Mouse (Mus musculus): Measurements from ENCODE around the gene Pde7b.

Gene Pde7b

GRCm38 (mm10) chr10:20633085-20633415 lies 91.8 kb downstream of the Pde7b start:
- DNase-seq = no peak

GRCm38 (mm10) chr10:20632256-20633084 lies 92.4 kb downstream of the Pde7b start:
- no peak for DNase-seq

- DNase-seq = peak; percentile 73
These were observed 94.8 kb downstream of the Pde7b start for GRCm38 (mm10) chr10:20630122-20630521.

- DNase-seq = no peak
These were observed 99.0 kb downstream of the Pde7b start for GRCm38 (mm10) chr10:20625702-20626375.

- DNase-seq = no peak
These were observed 103.0 kb downstream of the Pde7b start for GRCm38 (mm10) chr10:20621661-20622454.

DNA sequence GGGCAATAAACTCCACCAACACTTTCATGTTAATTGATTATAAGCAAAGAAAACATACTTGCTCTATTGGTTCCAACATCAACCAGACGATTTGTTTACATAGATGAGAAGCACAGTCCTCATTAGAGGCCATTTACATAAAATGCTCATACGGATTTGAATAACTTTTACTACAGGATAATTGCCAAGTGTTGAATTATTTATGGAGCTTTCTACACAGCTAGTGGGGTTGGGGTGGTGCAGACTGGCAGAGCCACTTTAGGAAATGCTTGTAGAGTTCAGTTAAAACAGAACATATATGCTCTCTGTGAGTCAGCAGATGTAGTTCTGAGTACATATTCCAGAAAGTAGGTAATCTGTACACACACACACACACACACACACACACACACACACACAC lies 118.9 kb downstream of the Pde7b start:
- DNase-seq = no peak

DNA sequence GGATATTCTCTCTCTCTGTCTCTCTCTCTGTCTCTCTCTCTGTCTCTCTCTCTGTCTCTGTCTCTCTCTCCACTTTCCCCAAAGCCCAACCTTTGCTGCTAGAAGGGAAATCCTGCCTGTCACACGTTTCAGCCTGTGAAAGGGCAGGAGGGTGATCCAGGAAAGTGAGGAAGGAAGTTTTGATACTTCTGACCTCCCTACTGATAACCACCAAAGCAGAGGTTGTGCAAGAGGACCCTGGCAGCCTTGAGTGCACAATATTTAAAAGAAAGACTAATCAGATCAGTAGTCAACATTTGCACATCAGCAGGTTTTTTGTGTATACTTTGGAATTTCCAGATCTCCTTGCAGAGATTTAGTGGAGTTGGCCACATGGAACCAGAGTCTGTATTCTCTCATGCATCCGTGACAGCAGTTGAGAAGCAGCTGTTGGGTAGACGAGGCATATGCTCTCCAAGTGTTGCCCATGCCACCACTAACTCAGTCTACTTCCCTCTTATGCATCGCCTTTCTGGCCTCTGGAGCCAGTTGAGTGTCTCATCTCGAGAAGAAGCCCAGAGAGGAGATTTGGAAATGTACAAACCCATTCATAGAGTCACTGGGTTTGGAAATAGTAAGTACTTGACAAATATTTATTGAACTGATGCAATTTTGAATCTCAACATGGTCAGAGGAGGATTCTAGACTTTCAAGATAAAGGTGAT lies 129.6 kb downstream of the Pde7b start:
- DNase-seq = peak; percentile 13

DNA sequence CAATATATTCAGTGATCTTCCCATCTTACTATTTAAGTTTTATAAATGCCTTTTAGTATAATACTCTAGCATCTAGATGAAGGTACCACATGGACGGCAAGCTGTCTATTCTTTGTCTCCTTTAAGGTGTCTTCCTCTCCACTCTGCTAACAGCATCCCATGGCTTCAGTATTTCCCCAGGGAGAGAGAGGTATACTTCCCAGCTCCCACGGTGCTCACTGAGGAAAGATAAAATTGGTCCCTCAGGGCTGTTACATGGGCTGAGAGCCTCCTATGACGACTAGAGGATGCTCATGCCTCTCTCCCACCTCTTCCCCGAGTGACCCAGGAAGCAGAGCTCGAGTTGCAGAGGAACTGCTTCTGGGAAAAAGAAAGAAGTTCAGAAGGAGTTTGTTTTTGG lies 130.9 kb downstream of the Pde7b start:
- DNase-seq = no peak

DNA sequence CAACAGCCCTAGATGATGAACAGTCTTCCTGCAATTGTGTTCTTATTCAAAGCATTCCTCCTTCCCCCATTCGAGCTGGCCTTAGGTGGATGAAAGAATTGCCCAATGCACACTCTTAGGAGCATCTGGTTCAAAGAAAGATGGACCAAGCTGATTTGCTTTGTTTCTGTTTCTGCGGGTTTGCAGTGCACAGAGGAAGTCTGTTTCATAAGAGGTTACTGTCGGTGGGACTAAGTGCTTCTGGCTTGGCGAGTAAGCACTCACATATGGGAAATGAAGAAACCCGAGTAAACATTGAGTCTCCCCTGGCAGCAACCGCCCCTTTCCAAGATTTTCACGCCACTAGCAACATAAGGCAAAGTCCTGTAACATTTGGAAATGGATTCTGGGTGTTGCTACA lies 134.8 kb downstream of the Pde7b start:
- DNase-seq = peak; percentile 9

- DNase-seq = no peak
These were observed 138.9 kb downstream of the Pde7b start for GRCm38 (mm10) chr10:20585959-20586358.

GRCm38 (mm10) chr10:20575002-20575401 lies 149.9 kb downstream of the Pde7b start:
- DNase-seq = no peak

DNA sequence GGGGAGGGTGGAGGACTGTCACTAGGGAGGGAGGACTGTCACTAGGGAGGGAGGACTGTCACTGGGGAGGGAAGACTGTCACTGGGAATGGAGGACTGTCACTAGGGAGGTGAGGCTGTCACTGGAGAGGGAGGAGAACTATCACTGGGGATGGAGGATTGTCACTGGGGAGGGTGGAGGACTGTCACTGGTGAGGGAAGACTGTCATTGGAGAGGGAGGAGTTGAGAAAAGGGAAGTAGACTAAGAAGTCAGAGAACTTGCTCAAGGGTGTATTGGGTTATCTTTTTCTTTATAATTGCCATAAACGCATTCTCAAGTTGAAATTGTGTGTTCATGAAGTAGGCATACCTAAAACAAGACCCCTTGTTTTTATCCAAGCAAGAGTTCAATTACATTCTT lies 150.5 kb downstream of the Pde7b start:
- no peak for DNase-seq

DNA sequence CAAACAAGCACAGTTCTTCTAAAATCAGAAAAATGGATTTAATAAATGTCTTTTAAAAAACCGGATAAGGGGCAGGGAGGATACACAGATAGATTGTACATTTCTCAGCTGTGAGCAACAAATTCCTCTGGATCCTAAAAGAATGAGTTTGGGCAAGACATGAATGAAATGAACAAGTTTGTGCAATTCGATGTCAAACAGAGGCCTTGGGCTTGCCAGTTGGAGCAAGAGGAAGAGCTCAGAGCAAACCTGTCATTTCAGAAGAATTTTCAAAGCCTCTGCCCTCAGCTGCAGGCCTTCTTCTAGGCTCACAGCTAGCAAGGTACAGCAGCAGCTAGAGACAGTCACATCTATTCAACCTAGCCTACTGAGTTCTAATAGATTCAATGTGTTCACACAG lies 153.4 kb downstream of the Pde7b start:
- no peak for DNase-seq

DNA sequence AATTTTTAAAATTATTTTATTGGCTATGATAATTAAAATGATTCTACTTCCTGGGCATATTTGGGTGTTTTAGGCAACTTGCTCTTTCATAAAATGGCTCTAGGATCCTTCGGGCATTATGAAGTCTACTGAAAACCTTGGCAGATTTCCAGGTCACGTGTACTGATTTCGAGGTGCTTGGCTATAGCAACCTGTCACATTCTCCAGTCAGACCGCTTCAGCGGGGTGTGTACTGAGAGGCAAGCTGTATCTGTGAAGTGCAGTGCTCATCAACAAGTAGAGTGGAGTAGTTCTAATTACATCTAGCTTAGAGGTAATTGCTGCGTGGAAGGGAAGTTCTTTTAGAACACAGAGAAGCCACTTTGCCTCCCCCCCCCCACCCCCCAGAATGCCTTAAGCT lies 156.2 kb downstream of the Pde7b start:
- no peak for DNase-seq

DNA sequence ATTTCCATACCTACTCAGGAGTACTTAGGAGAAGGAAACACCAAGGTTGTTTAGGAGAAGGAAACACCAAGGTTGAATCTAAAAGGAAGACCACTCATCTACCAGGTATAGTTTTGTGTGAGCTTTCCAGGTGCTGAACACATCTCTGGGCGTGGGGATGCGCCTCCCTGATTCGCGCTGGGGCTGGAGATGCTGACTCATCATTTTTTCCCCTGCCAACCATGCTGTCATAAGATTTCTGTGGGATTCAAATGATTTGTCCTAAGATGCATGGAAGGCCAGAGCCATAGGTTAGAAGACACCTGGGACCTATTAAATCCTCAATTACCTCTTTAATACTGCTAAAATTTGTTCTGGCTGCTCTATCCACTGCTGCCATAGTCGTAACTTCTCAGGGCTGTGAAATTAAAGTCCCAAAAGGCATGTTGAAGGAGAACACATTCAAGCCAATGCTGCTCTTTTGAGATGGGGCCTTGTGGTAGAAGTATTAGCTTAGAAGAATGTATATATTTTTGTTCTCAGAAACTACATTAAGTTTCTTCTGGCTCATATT lies 157.1 kb downstream of the Pde7b start:
- DNase-seq = no peak

DNA sequence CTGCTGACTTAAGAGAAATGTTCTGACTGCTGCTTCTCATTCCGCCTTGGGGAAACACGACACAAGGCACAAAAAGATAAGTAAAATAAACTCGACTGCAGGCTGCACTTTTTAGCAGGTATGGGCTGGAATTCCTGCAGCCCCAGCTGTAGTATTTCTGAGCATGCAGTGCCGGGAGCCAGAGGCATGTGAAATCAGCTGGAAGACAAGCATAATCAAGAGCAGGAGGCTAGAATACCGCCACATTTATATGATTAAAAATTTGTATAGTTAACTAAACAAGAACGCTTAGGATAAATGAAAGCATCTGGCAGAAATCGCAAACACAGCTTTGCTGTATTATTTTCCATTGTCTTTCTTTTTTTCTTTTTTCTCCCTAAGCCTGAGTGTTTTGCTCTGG lies 168.4 kb downstream of the Pde7b start:
- no peak for DNase-seq

DNA sequence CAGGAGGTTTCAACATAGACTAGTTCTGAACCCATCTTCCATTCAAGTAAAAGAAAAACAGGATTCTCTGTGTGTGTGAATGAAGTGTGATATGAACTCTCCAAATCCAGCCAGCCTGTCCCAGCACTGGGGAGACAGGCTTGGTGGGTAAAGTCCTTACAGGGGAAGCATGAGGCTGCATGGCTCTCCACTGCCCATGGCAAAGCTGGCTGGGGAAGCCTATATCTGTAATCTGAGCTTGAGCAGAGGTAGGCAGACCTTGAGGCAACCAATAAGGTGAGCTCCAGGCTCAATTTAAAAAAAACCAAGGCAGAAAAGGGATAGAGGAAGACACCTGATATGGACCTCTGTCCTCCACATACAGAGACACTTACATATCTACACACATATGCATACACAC lies 173.5 kb downstream of the Pde7b start:
- DNase-seq = no peak

- DNase-seq = no peak
These were observed 174.1 kb downstream of the Pde7b start for GRCm38 (mm10) chr10:20550771-20551170.

- no peak for DNase-seq
These were observed 174.7 kb downstream of the Pde7b start for GRCm38 (mm10) chr10:20550161-20550560.

- DNase-seq = no peak
These were observed 175.8 kb downstream of the Pde7b start for GRCm38 (mm10) chr10:20548833-20549710.

GRCm38 (mm10) chr10:20547951-20548551 lies 176.8 kb downstream of the Pde7b start:
- DNase-seq = peak; percentile 64

Data from lung, postnatal 14 days (tissue).